Mouse (Mus musculus): ENCODE measurements around the gene Prkd2. TPM values are rescaled to one million over a fixed set of nuclear protein-coding genes. Genes with fewer than 3 reads are reported as not detected.

Prkd2 gene
- polyA plus RNA-seq, 1 experiment from 2014 or later, result 6.6 TPM

DNA sequence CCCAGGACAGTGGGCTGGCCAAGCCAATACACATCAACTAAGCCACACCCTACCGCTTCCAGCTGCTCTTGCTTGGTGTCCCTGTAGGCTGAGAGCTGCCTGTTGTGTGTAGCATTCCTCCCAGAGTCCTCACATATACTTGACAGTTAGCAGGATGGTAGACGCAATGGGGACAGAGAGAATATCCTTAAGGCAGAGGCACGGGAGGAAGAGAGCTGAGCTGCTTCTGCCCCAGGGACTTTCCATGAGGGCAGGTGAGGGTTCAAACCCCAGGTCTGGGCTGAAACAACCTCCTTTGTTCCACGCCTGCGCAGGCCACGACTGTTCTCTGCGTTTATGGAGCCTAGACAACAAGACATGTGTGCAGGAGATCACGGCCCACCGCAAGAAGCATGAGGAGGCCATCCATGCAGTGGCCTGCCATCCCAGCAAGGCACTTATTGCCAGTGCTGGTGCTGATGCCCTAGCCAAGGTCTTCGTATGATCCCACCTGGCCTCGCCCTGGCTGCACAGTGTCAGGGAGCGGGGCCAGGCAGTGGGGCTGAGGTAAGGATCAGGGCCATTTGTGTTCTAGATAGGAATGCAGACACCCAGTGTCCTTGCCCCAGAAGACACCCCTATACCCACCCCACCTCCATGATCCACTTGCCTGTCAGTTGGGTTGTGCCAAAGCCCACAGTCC is 3.1 kb upstream of the Prkd2 start:
- H3K27ac ChIP-seq (ENCODE audit: low read length), result no peak overlapping the region
- H3K4me3 ChIP-seq (replicated peaks; ENCODE audit: low read length), result no peak overlapping the region
- H3K4me1 ChIP-seq (replicated peaks; ENCODE audit: control insufficient read depth, insufficient read depth, low read length), result peaks cover 15% of the 10 kb centered on the region
- H3K9me3 ChIP-seq (ENCODE audit: control insufficient read depth, low read length), result no peaks in the 10 kb centered on the region
- ATAC-seq, result no peak
- H3K36me3 ChIP-seq (ENCODE audit: control insufficient read depth, insufficient read depth), result peaks cover 27% of the 10 kb centered on the region
- no peak overlapping the region for H3K4me2 ChIP-seq (ENCODE audit: low read length)
- 93% methylated on average over 12 of the region's 12 CpGs for WGBS
- H3K9ac ChIP-seq (replicated peaks; ENCODE audit: low read depth, low read length), result no peak overlapping the region
- H3K27me3 ChIP-seq (replicated peaks; ENCODE audit: control insufficient read depth, insufficient read depth, low read length), result no peaks in the 10 kb centered on the region

DNA sequence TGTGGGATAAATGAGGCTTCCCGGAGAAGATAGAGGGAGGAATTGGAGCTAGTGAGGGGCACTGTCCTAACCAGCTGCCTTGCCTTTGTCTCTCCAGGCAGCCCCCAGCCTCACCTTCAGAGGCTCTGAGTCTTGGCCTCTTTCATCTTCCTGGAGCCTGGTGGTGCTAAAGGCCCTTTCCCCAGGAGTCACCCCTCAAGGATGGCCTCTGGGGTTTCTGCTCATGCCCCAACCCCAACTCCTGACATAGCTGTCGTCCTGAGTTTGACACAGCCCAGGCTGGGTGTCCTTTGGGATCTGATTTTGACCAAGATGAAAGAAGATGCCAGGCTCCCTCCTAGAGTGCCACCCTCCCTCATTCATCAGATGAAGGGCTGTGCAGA is 2.6 kb upstream of the Prkd2 start:
- Histone ChIP-seq H3K36me3 (ENCODE audit: control insufficient read depth, insufficient read depth) (peaks cover 23% of the 10 kb centered on the region), H3K27ac (ENCODE audit: low read length) (no peak overlapping the region), H3K4me3 (replicated peaks; ENCODE audit: low read length) (no peak overlapping the region), H3K4me2 (ENCODE audit: low read length) (no peak overlapping the region), H3K4me1 (replicated peaks; ENCODE audit: control insufficient read depth, insufficient read depth, low read length) (peaks cover 20% of the 10 kb centered on the region), H3K9ac (replicated peaks; ENCODE audit: low read depth, low read length) (no peak overlapping the region), H3K27me3 (replicated peaks; ENCODE audit: control insufficient read depth, insufficient read depth, low read length) (no peaks in the 10 kb centered on the region), H3K9me3 (ENCODE audit: control insufficient read depth, low read length) (no peaks in the 10 kb centered on the region)
- ATAC-seq, result no peak
- 95% methylated on average over 2 of the region's 2 CpGs for WGBS

DNA sequence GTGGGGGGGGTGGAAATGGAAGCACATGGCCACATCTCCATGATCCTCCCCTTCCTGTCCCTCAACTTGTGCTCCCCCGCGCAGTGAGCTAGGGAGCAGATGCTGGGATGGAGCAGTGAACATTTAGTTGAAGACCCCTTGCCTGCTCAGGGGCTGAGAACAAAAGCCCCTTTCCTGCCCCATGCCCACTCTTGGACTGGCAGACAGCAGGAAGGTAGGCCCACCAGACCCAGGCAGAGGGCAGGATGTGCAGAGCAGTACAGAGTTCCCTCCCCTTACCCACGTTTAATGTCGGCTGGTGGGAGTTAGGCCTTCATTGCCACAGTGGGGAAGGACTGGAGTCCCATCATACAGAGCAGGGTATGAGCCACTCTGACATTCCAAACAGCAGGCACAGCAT is 1.6 kb upstream of the Prkd2 start:
- H3K36me3 ChIP-seq (ENCODE audit: control insufficient read depth, insufficient read depth), result peaks cover 23% of the 10 kb centered on the region
- H3K9ac ChIP-seq (replicated peaks; ENCODE audit: low read depth, low read length), result no peak overlapping the region
- peaks cover 25% of the 10 kb centered on the region for H3K4me1 ChIP-seq (replicated peaks; ENCODE audit: control insufficient read depth, insufficient read depth, low read length)
- 80% methylated on average over 4 of the region's 4 CpGs for WGBS
- no peaks in the 10 kb centered on the region for H3K9me3 ChIP-seq (ENCODE audit: control insufficient read depth, low read length)
- no peaks in the 10 kb centered on the region for H3K27me3 ChIP-seq (replicated peaks; ENCODE audit: control insufficient read depth, insufficient read depth, low read length)
- H3K4me2 ChIP-seq (ENCODE audit: low read length), result no peak overlapping the region
- no peak overlapping the region for H3K27ac ChIP-seq (ENCODE audit: low read length)
- no peak for ATAC-seq
- H3K4me3 ChIP-seq (replicated peaks; ENCODE audit: low read length), result no peak overlapping the region

DNA sequence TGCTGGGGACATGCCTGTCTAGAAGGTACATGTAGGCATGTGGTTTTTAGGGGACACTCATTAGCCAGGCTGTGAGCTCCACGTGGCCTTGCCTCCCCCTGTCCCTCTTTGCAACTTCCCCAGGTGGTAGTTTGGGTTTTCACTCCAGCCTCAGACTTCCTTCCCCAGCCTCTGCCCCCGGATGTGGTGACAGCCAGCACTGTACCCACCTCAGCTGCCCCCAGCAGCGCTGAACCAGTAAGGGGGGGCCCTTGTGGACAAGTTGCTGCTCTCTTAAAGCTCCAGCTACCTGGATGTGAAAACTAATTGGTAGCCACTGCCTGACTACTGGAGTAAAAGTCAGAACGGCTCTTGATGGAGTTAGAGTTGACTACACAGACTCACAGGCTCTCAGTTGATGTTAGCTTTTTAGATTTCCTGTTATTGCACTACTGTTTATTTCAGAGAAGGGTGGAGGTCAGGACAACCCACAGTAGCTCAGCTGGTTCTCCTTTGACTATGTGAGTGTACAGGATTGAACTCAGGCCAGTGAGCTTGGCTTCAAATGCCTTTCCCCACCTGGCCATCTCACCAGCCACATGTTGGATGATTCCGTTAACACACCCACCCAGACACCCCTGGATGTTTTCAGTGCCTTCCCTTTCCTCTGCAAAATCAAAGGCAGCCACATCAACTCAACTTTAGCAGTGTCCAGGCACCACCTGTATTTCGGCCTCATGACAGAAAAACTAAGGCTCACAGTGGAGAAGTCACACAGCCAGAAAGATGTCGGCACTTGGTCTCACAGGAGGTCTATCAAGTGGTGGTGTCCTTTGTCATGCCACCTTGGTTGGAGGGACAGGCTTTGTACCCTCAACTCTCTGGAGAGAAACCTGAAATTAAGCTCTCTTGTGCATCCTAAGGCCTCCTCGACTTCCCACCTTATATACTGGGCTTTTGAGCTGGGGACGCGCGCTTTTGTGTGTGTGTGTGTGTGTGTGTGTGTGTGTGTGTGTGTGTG is 841 bp upstream of the Prkd2 start:
- H3K9me3 ChIP-seq (ENCODE audit: control insufficient read depth, low read length), result no peaks in the 10 kb centered on the region
- peaks cover 25% of the 10 kb centered on the region for H3K4me1 ChIP-seq (replicated peaks; ENCODE audit: control insufficient read depth, insufficient read depth, low read length)
- WGBS, result 48% methylated on average over 11 of the region's 11 CpGs
- peak overlapping the region; percentile 97 for H3K4me2 ChIP-seq (ENCODE audit: low read length)
- peak; percentile 7; the same call in 1 of the 2 replicates for ATAC-seq
- H3K9ac ChIP-seq (replicated peaks; ENCODE audit: low read depth, low read length), result no peak overlapping the region; the same call in 1 of the 2 replicates
- H3K27me3 ChIP-seq (replicated peaks; ENCODE audit: control insufficient read depth, insufficient read depth, low read length), result no peaks in the 10 kb centered on the region
- H3K27ac ChIP-seq (ENCODE audit: low read length), result 0 out of 2 replicates have a peak overlapping the region, but pooled peaks have one; percentile 5
- H3K4me3 ChIP-seq (replicated peaks; ENCODE audit: low read length), result peak overlapping the region; percentile 76
- H3K36me3 ChIP-seq (ENCODE audit: control insufficient read depth, insufficient read depth), result peaks cover 23% of the 10 kb centered on the region

DNA sequence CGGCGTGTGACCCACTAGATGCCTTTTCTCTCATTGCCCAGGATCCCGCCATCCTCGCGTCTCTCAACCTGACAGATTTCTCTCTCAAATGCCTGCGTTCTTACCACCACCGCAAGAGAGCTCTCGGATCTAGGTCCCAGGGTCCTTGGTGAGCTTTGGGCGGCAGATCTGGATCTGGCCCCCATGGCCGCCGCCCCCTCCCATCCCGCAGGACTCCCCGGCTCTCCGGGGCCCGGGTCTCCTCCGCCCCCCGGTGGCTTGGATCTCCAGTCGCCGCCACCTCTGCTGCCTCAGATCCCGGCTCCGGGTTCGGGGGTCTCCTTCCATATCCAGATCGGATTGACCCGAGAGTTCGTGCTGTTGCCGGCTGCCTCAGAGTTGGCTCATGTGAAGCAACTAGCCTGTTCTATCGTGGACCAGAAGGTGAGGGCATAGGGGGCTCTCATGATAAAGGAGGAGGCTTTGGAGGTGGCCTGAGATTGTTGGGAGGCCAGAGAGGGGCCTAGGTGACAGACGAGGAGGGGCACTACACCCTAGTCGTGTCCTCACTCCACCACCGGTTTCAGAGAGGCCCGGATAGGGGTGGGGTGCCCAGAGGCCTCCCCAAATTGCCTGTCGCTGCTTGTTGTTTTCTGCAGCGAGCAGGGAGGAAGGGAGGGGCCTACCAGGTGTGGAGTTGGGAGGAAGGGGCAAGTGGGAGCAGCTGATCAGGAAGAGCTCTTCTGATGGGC is 904 bp downstream of the Prkd2 start:
- WGBS, result under 1% methylated on average over 33 of the region's 33 CpGs
- H3K9ac ChIP-seq (replicated peaks; ENCODE audit: low read depth, low read length), result peak overlapping the region; percentile 66
- no peak for ATAC-seq
- no peaks in the 10 kb centered on the region for H3K27me3 ChIP-seq (replicated peaks; ENCODE audit: control insufficient read depth, insufficient read depth, low read length)
- H3K36me3 ChIP-seq (ENCODE audit: control insufficient read depth, insufficient read depth), result peaks cover 15% of the 10 kb centered on the region
- no peaks in the 10 kb centered on the region for H3K9me3 ChIP-seq (ENCODE audit: control insufficient read depth, low read length)
- peaks cover 26% of the 10 kb centered on the region for H3K4me1 ChIP-seq (replicated peaks; ENCODE audit: control insufficient read depth, insufficient read depth, low read length)
- H3K27ac ChIP-seq (ENCODE audit: low read length), result peak overlapping the region; percentile 54
- peak overlapping the region; percentile 97 for H3K4me2 ChIP-seq (ENCODE audit: low read length)
- H3K4me3 ChIP-seq (replicated peaks; ENCODE audit: low read length), result peak overlapping the region; percentile 76

DNA sequence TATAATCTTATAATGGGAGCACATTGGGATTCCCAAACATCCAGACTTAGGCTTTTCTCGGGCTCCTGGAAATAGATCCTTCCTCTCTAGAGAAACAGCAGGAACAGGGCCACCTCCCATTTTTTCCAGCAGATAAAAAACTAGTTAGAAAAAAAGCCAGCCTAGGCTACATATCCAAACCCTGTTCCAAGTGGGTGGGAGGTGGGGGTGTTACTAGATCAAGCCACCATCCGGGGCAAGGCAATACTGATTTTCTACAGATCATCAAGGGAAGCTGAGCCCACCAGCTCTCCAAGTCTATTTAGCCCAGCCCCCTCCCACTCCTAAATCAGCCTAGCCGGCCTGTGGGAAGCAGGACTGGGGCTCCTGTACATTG is 2.0 kb downstream of the Prkd2 start:
- H3K27me3 ChIP-seq (replicated peaks; ENCODE audit: control insufficient read depth, insufficient read depth, low read length), result no peaks in the 10 kb centered on the region
- H3K4me1 ChIP-seq (replicated peaks; ENCODE audit: control insufficient read depth, insufficient read depth, low read length), result peaks cover 27% of the 10 kb centered on the region
- ATAC-seq, result no peak
- H3K9me3 ChIP-seq (ENCODE audit: control insufficient read depth, low read length), result no peaks in the 10 kb centered on the region
- no peak overlapping the region for H3K9ac ChIP-seq (replicated peaks; ENCODE audit: low read depth, low read length)
- H3K27ac ChIP-seq (ENCODE audit: low read length), result no peak overlapping the region
- WGBS, result 61% methylated on average over 3 of the region's 3 CpGs
- peaks cover 12% of the 10 kb centered on the region for H3K36me3 ChIP-seq (ENCODE audit: control insufficient read depth, insufficient read depth)
- no peak overlapping the region for H3K4me3 ChIP-seq (replicated peaks; ENCODE audit: low read length)
- no peak overlapping the region; the same call in 1 of the 2 replicates for H3K4me2 ChIP-seq (ENCODE audit: low read length)

DNA sequence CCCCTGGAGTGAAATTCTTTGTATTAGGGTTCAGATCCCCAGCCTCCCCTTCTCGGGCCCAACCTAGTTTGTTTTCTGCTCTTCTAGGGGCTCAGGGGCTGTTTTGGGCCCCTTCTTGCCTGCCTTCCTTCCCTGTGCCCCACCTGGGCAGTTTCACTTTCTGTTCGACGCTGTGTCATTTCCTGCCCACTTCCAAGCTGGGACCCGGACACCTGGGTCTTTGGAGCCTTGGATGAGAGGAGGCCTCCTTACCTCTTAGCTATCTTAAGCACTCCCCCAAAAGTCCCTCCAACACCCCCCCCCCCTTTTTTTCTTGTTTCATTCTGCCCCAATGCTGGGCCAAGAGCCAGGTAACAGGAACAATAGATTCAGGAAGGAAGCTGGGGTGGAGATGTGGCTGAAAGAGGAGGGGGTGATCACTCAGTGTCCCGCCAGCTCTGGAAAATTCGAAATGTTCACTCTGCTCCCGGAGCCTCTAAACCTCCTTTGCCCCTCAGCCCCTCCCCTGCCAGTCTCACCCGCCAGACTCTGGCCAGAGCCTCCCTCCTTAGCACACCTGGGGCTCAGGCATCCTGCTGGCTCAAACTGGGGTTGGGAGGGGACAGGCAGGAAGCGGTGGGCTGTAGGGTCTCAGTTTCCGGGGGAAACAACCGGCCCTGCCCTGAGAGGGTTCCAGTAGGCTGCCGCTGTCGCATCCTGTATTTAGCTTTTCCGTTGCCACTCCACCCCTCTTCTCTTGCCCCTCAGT is 2.5 kb downstream of the Prkd2 start:
- peaks cover 27% of the 10 kb centered on the region for H3K4me1 ChIP-seq (replicated peaks; ENCODE audit: control insufficient read depth, insufficient read depth, low read length)
- H3K27me3 ChIP-seq (replicated peaks; ENCODE audit: control insufficient read depth, insufficient read depth, low read length), result no peaks in the 10 kb centered on the region
- H3K4me2 ChIP-seq (ENCODE audit: low read length), result peak overlapping the region; percentile 22; the same call in 1 of the 2 replicates
- 40% methylated on average over 14 of the region's 14 CpGs for WGBS
- H3K27ac ChIP-seq (ENCODE audit: low read length), result no peak overlapping the region
- H3K9me3 ChIP-seq (ENCODE audit: control insufficient read depth, low read length), result no peaks in the 10 kb centered on the region
- no peak overlapping the region; the same call in 1 of the 2 replicates for H3K9ac ChIP-seq (replicated peaks; ENCODE audit: low read depth, low read length)
- no peak for ATAC-seq
- H3K36me3 ChIP-seq (ENCODE audit: control insufficient read depth, insufficient read depth), result peaks cover 8% of the 10 kb centered on the region
- H3K4me3 ChIP-seq (replicated peaks; ENCODE audit: low read length), result no peak overlapping the region

DNA sequence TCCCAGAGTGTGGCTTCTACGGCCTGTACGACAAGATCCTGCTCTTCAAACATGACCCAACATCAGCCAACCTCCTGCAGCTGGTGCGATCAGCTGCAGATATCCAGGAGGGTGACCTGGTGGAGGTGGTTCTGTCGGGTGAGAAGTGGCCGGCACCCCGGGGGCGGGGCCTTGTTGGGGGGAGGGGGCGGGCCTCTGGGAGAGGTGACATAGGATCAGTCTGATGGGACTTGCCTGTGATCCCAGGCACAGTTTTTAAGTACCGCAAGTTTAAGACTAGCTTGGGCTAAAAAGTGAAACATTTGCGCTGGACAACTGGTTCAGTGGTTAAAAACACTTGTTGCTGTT is 3.1 kb downstream of the Prkd2 start:
- ATAC-seq, result no peak
- H3K27me3 ChIP-seq (replicated peaks; ENCODE audit: control insufficient read depth, insufficient read depth, low read length), result no peaks in the 10 kb centered on the region
- 0 out of 2 replicates have a peak overlapping the region, but pooled peaks have one; percentile 22 for H3K4me2 ChIP-seq (ENCODE audit: low read length)
- H3K36me3 ChIP-seq (ENCODE audit: control insufficient read depth, insufficient read depth), result peaks cover 5% of the 10 kb centered on the region; the same call in 1 of the 2 replicates
- no peak overlapping the region for H3K9ac ChIP-seq (replicated peaks; ENCODE audit: low read depth, low read length)
- no peak overlapping the region for H3K27ac ChIP-seq (ENCODE audit: low read length)
- 36% methylated on average over 10 of the region's 10 CpGs for WGBS
- H3K4me3 ChIP-seq (replicated peaks; ENCODE audit: low read length), result no peak overlapping the region
- H3K4me1 ChIP-seq (replicated peaks; ENCODE audit: control insufficient read depth, insufficient read depth, low read length), result peaks cover 27% of the 10 kb centered on the region
- no peaks in the 10 kb centered on the region for H3K9me3 ChIP-seq (ENCODE audit: control insufficient read depth, low read length)

All from forebrain, embryonic 16.5 days (tissue).